Mouse (Mus musculus) kidney, postnatal 4 days (tissue): ENCODE measurements at regions not wholly inside any gene's neighbourhood (a gene's known extent, or its start where the extent isn't known, plus 50 kb on each side); places are given as distances from the start of the nearest gene placed in this dataset.
"Not testable (repeated sequence)": the region's sequence is repeated elsewhere in the genome, so short reads cannot be mapped to it uniquely, and the experiment has no call there.

Source experiments
- DNase-seq, 2 experiments: peaks; one replicate each; pipeline ENCODE4 v3.0.0; 2021; ENCODE audit warnings: mixed read lengths in 2 of 2

DNA sequence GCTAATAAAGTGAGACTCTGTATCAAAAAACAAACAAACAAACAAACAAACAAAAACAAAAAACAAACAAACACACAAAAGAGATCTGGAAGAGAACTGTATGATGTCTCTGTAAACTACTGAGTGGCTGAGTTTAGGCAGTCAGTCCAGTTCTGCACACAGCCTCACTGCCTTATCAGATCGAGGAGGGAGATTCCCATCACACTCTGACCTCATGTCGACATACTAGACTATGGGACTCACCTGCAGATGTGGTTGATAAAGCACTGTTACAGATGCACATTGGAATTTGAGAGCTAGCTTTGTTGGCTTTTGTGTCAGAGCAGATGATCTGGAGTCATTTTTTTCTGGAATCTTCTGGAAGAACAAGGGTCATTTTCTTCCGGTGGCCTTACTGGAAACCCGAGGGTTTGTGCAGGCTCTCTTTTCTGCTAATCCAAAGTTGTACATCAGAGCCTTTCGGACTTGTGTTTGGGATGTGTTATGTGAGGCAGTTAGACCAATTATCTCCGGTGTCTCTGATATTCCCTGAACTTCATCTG lies 135.6 kb upstream of the Nrip1 start:
- no peak for DNase-seq

DNA sequence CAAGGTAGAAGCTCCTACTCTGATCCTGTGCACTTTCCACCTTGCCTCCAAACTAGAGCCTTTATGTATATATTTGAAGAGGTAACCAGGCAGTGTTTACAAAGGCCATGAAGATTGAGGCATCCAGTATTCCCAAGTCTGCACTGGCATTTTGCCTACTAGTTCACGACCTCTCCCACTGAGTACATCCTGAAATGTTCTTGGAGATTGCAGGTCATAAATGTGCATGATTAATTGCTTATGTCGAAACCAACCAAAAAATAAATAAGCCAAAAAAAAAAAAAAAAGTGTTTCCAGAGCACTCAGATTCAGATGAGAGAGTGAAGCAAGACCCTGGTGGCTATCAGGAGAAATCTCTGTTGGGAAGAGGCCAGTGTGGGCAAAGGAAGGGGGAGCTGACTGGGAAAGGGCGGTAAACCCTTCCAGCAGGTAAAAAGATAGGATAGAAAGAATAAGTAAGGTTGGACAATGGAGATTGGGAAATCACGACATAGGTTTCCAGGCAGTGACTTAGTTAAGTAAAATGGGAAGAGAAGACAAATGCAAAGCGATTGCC lies 133.6 kb upstream of the Nrip1 start:
- DNase-seq = peak in 1 of 2 experiments; percentile 25

GRCm38 (mm10) chr16:76506240-76506639 lies 132.6 kb upstream of the Nrip1 start:
- DNase-seq = no peak

DNA sequence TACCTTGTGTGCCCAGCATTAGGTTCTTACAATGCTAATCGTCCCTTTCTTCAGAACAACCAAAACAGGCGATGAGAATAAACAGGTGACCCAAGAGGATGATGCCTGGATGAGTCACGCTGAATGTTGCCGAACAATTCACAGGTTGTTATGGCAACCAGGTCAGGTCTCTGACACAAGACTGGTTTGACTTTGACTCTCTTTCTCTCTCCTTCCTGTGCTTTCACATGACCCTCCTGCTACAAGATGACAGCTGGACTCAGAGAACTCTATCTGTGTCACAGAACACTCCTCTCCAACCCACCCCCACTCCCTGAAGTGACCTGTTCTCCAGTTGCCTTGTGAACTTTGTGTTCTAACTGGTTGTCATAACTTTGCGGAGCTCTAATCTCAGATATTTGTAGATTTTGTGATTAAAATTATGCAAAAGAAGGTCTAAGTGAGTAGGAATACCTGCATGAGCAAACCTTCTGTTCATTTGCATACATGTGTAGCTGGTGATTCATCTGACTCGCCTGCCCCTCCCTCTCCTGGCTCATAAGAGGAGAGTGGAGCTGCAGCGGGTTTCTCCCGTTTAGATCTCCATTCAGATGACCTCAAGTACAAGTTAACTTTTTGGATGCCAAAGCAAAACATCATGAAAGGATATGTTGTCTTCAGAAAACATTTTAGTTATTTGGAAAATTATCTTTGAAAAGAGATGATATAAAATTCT lies 126.2 kb upstream of the Nrip1 start:
- DNase-seq = no peak

GRCm38 (mm10) chr16:76498233-76498632 lies 124.6 kb upstream of the Nrip1 start:
- no peak for DNase-seq

DNA sequence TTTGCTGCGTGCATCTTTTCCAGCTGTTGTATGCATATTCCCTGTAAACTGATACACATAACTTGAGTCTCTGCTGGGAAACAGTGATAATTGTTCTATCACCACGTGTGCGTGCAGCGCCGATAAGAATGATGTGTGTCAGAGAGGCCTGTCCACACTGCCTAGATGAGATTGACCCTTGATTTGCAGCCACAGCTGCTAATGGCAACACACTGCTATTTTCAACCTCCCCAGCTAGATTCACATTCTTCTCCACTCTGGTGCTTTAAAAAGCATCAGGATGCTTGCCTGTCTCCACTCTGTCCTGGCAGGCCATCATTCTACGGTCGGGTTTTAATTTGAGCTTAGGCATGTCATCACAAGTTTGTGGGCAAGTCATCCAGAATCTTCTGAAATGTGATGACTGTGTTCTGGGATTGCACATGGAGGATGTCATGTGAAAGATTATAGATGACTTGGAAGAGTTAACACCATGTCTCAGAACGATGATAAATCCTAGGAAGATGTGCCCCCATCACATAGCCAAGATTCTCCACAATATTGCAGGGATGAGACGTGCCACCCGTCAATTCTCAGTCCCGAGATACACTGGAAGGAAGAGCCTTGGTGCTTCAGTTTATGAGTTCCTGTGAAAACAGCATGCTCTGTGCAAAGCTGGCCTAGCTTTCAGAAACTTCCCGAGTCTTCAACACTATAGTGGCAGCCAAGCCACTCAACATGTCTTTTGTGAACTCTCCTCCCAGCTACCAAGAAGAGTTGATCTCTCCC lies 123.6 kb upstream of the Nrip1 start:
- DNase-seq = no peak

DNA sequence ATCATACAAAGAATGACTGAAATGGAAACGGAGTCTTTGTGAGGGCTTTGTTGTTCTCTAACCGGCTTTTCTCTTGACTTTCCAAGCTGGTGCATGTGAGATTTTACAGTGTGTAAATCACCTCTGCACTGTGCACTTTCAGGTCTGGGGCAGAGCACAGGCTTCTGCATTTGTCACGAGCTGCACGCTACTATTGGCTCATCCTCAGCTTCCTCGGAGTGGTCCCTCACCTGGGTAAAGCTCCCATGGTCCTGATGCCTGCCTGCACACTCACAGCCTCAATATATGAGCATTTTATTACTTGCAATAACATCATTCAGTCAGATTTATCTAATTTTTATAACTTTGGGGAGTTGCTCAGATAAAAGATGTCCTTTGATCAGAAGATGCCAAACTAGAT lies 109.8 kb upstream of the Nrip1 start:
- no peak for DNase-seq

GRCm38 (mm10) chr16:76481966-76482365 lies 108.3 kb upstream of the Nrip1 start:
- DNase-seq = no peak

DNA sequence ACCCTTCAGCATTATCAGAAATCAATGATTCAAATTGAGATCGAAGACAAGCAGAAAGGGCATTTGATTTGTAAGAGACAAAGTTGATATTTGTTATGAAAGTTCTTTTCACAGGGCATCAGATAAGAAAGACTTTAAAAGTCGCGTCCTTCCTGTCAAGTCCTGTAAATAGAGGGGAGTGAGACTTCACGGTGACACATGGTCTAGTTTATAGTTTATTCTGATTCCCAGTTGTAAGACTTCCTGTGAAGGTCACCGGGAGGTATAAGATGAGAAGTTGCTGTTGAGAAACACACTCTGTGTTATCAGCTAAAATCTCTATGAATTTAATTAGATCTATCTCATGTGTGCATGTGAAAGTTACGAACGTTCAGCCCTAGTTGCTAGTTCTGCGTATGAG lies 103.8 kb upstream of the Nrip1 start:
- DNase-seq = no peak

DNA sequence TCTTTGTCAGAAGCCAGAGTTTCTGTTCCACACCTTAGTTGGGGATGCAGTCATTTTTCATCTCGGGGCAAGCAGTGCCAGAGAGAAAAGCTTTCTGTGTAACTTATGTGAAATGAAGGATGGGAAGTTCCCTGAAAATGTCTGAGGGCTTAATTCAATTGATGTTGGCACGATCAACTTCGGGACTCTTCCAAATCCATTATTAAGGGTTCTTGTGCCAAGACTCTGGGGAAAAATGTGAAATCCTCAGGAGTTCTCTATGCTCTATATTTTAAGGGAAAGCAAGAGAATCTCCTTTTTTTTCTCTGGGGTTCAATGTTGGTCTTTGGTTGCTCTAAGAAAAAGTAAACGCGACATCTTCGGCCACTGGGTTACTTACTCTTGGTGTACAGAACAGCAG lies 100.9 kb upstream of the Nrip1 start:
- no peak for DNase-seq

- DNase-seq = no peak
Observed at GRCm38 (mm10) chr16:76472386-76472785, 98.8 kb upstream of the Nrip1 start.

DNA sequence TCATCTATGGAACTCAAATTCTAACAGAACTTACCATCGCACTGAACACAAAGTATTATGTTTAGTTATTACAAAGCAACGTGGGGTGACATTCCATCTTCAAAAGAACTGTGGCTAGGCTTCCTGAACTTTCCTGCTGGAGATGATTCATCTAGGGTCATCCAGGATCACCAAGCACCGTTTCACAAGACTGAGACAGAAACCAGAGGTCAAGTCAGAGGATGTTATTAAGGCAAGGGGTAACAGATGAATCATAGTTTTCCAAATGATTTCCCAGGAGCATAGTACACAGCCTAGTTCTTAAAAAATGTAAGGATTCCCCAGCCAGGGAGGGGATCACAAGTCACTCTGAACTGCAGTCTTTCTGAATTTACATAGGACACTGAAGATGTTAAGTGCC lies 97.5 kb upstream of the Nrip1 start:
- no peak for DNase-seq

DNA sequence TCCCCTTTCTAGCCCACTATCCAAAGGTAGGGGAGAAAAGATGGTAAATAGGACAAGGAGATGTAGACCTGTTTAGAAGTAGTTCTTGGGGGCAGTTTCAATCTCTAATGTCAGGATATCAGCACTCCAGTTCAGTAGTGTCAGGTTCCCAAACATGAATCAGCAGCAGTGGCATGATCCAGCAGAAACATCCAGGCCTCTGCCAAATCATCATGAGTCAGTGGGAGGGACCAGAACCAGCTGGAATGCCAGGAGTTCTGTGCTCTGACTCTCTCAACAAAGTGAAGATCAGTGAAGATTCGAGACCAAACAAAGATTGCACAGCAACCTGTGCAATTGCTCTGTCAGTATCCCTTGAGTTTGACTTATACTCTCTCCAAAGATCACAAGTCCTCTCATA lies 85.9 kb upstream of the Nrip1 start:
- no peak for DNase-seq

GRCm38 (mm10) chr16:76456300-76456599 lies 82.6 kb upstream of the Nrip1 start:
- not testable (repeated sequence) for DNase-seq

GRCm38 (mm10) chr16:76455499-76456299 lies 82.1 kb upstream of the Nrip1 start:
- no peak for DNase-seq

DNA sequence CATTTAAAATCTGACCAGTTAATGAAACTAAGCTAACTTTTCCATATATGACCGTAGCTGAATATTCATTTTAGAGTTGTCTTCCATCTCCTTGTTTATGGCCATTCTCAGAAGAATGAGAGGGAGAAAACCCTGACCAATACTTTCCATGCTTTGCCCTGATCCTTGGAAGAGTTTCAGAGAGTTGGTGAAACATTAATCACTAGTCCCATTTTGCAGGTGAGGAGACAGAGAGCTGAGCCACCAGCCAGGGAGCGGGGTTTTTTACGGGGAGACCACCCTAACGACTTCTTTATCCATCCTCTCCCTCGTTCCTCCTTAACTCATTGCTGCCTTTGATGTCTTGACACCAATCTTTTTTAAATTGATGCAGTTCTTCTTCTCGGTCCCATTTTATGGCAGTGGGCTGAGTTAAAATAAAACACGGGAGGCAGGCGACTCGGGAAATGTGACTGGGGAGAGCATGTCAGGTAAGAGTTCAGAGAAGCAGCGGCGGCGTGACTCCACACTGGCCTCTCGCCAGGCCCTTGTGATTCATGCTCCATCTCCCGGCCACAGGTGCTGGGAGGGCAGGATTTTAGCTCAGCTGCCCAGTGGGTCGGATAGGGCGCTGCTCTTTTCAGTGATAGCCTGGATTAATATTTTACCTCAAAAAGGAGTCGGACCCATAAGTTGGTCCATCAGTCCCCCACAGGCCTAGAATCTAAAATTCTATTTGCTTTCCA lies 81.3 kb upstream of the Nrip1 start:
- DNase-seq = peak; percentile 74 to 86

- DNase-seq = peak; percentile 81 to 90
Observed at GRCm38 (mm10) chr16:76453457-76454200, 80.0 kb upstream of the Nrip1 start.

- no peak for DNase-seq
Observed at GRCm38 (mm10) chr16:76448773-76449172, 75.1 kb upstream of the Nrip1 start.

- no peak for DNase-seq
Observed at GRCm38 (mm10) chr16:76447033-76447432, 73.4 kb upstream of the Nrip1 start.

- no peak for DNase-seq
Observed at GRCm38 (mm10) chr16:76444668-76445067, 71.0 kb upstream of the Nrip1 start.

GRCm38 (mm10) chr16:76442635-76443034 lies 69.0 kb upstream of the Nrip1 start:
- no peak for DNase-seq
